Mouse (Mus musculus) neural tube, embryonic 14.5 days (tissue): ENCODE measurements around the gene Tmem165. TPM values are rescaled to one million over a fixed set of nuclear protein-coding genes. Genes with fewer than 3 reads are reported as not detected.

Experiments
- ATAC-seq: fragments of 200-750 bp; cut with Nextera tagmentation; 2 replicates; pipeline ENCODE4 v1.8.0; 2017; ENCODE audit warnings: low read depth, mild to moderate bottlenecking, moderate TSS enrichment, moderate library complexity
- H3K27ac ChIP-seq: fragments of 300-500 bp; sonication (generic); 2 replicates; pipeline ENCODE4 v1.5.1; 2014; ENCODE audit warnings: low read depth, mild to moderate bottlenecking, control low read depth, low read length, moderate library complexity, mixed read lengths
- H3K27me3 ChIP-seq: fragments of 300-500 bp; sonication (generic); 2 replicates; pipeline ENCODE4 v1.6.1; 2014; ENCODE audit warnings: low read length; ENCODE audit not compliant: control insufficient read depth, insufficient read depth
- H3K36me3 ChIP-seq: fragments of 300-500 bp; sonication (generic); 2 replicates; pipeline ENCODE4 v1.6.1; 2014; ENCODE audit warnings: low read length, mixed read lengths; ENCODE audit not compliant: control insufficient read depth, insufficient read depth
- H3K4me1 ChIP-seq: fragments of 300-500 bp; sonication (generic); 2 replicates; pipeline ENCODE4 v1.6.1; 2014; ENCODE audit warnings: low read length; ENCODE audit not compliant: control insufficient read depth, insufficient read depth
- H3K4me2 ChIP-seq: fragments of 300-500 bp; sonication (generic); 2 replicates; pipeline ENCODE4 v1.6.1; 2014; ENCODE audit warnings: mild to moderate bottlenecking, low read depth, low read length, control low read depth
- H3K4me3 ChIP-seq: fragments of 300-500 bp; sonication (generic); 2 replicates; pipeline ENCODE4 v1.5.1; 2014; ENCODE audit warnings: low read depth, low read length, control low read depth, mixed read lengths
- H3K9ac ChIP-seq: fragments of 300-500 bp; sonication (generic); replicated peaks from 2 replicates; pipeline ENCODE4 v1.6.1; 2014; ENCODE audit warnings: low read depth, mild to moderate bottlenecking, control low read depth, low read length, mixed read lengths
- H3K9me3 ChIP-seq: fragments of 300-500 bp; sonication (generic); 2 replicates; pipeline ENCODE4 v1.6.1; 2016; ENCODE audit warnings: low read length; ENCODE audit not compliant: control insufficient read depth
- WGBS: fragments of 180-500 bp; shearing (Covaris S2); extraction: QIAGEN DNeasy Blood & Tissue Kit; methylation state at CpG from one replicate; pipeline ENCODE4 v1.1.7; 2014; 5-methylcytosine and 5-hydroxymethylcytosine counted together
- polyA plus RNA-seq: library from polyadenylated mRNA; unstranded; fragments of >200 nt; fragmentation: Nextera tagmentation; extraction: Ambion mirVana; gene quantifications from 2 replicates; pipeline ENCODE4 v1.2.1, GENCODE M21; 2014

The Tmem165 gene
- polyA plus RNA-seq, 1 experiment from 2014 or later = 54.0 TPM

DNA sequence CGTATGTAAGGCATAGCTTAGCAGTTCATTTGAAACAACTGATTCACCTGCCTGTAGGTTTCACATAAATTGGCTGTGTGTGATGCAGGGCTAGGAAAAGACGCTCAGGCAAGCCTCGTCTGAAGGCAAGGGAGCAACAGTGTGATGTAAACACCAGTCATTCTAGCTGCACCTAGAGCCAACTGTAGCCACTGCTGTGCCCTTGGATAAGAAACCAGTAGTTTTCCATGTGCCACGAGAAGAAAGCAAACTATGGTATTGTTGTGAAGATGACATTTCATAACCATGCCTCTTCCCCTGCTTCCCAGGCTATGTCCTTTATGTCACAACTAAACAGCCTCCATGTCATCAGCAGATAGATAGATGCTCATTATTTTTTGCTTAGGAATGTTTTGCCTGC lies 40.3 kb upstream of the Tmem165 start:
- Histone ChIP-seq H3K27me3 (no peaks in the 10 kb centered on the region), H3K4me1 (peaks cover 4% of the 10 kb centered on the region; the same call in 1 of the 2 replicates), H3K27ac (no peak overlapping the region), H3K36me3 (no peaks in the 10 kb centered on the region), H3K9me3 (no peaks in the 10 kb centered on the region), H3K9ac (no peak overlapping the region), H3K4me2 (no peak overlapping the region), H3K4me3 (no peak overlapping the region)
- no peak for ATAC-seq
- 87% methylated on average over 4 of the region's 4 CpGs for WGBS

GRCm38 (mm10) chr5:76146401-76146800 lies 37.3 kb upstream of the Tmem165 start:
- no peak overlapping the region for H3K4me3 ChIP-seq
- WGBS = 96% methylated on average over 1 of the region's 1 CpGs
- no peak for ATAC-seq
- H3K4me1 ChIP-seq = no peaks in the 10 kb centered on the region
- H3K9ac ChIP-seq = no peak overlapping the region
- H3K27me3 ChIP-seq = no peaks in the 10 kb centered on the region
- no peaks in the 10 kb centered on the region for H3K9me3 ChIP-seq
- no peak overlapping the region for H3K27ac ChIP-seq
- H3K4me2 ChIP-seq = no peak overlapping the region
- no peaks in the 10 kb centered on the region; the same call in 1 of the 2 replicates for H3K36me3 ChIP-seq

DNA sequence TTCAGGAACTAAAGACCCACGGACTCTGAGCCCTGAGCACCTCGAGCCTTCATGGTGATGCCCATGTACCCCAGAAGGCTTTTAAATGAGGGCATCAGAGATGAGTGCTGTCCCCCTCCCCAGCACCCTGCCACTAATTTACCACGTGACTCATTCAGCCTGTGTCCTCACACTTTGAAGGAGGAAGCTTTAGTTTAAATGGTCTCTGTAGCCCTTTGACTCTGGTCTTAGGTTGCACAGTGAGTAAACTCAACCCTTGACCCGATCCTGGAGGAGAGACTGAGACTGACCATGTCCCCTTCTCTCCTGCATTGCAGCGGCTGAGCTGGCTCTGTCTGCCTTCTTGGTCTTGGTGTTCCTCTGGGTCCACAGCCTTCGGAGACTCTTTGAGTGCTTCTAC lies 34.2 kb upstream of the Tmem165 start:
- Histone ChIP-seq H3K4me3 (no peak overlapping the region), H3K9ac (no peak overlapping the region), H3K4me2 (no peak overlapping the region), H3K9me3 (no peaks in the 10 kb centered on the region), H3K36me3 (no peaks in the 10 kb centered on the region; the same call in 1 of the 2 replicates), H3K4me1 (no peaks in the 10 kb centered on the region), H3K27me3 (no peaks in the 10 kb centered on the region), H3K27ac (no peak overlapping the region)
- no peak for ATAC-seq
- whole genome bisulfite sequencing = 91% methylated on average over 6 of the region's 6 CpGs

- WGBS = 95% methylated on average over 6 of the region's 6 CpGs
- H3K4me1 ChIP-seq = no peaks in the 10 kb centered on the region
- no peak for ATAC-seq
- no peaks in the 10 kb centered on the region for H3K9me3 ChIP-seq
- no peak overlapping the region for H3K9ac ChIP-seq
- no peaks in the 10 kb centered on the region for H3K27me3 ChIP-seq
- H3K27ac ChIP-seq = no peak overlapping the region
- no peak overlapping the region for H3K4me2 ChIP-seq
- H3K36me3 ChIP-seq = no peaks in the 10 kb centered on the region; the same call in 1 of the 2 replicates
- H3K4me3 ChIP-seq = no peak overlapping the region
Measured at GRCm38 (mm10) chr5:76152956-76153355, 30.7 kb upstream of the Tmem165 start.

- ATAC-seq = no peak
- Histone ChIP-seq H3K9me3 (no peaks in the 10 kb centered on the region), H3K4me2 (no peak overlapping the region), H3K4me1 (no peaks in the 10 kb centered on the region), H3K27me3 (no peaks in the 10 kb centered on the region), H3K27ac (no peak overlapping the region), H3K36me3 (no peaks in the 10 kb centered on the region; the same call in 1 of the 2 replicates), H3K9ac (no peak overlapping the region), H3K4me3 (no peak overlapping the region)
- WGBS = 97% methylated on average over 11 of the region's 11 CpGs
Measured at GRCm38 (mm10) chr5:76153430-76153829, 30.2 kb upstream of the Tmem165 start.

DNA sequence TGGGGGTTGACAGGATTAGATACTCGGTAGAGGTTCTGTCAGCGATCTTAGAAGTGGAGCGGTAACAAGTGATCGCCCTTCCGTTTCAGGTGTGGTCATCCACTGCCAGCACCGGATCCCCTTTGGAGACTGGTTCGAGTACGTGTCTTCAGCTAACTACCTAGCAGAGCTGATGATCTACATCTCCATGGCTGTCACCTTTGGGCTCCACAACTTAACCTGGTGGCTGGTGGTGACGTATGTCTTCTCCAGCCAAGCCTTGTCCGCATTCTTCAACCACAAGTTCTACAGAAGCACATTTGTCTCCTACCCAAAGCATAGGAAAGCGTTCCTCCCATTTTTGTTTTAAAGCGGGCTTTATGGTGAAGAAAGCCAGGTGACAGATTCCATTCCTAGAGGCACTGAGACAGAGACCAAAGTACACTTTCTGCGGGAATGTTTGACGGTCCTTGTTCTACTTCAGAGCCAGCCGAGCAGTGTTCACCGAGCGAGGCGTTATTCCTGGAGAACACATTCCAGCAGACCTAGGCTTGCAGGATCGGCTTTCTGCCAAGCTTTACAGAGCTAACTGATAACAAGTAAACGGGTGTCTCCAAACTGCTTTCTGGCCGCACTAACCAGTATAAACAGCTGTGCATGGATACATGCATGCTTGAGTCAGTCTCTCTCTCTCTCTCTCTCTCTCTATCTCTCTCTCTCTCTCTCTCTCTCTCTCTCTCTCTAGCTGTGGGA lies 29.1 kb upstream of the Tmem165 start:
- Histone ChIP-seq H3K4me1 (no peaks in the 10 kb centered on the region), H3K27me3 (no peaks in the 10 kb centered on the region), H3K27ac (no peak overlapping the region), H3K9ac (no peak overlapping the region), H3K4me2 (no peak overlapping the region), H3K4me3 (no peak overlapping the region), H3K9me3 (no peaks in the 10 kb centered on the region), H3K36me3 (no peaks in the 10 kb centered on the region; the same call in 1 of the 2 replicates)
- 94% methylated on average over 21 of the region's 21 CpGs for WGBS
- ATAC-seq = no peak

GRCm38 (mm10) chr5:76159555-76159954 lies 24.1 kb upstream of the Tmem165 start:
- WGBS = 90% methylated on average over 6 of the region's 6 CpGs
- H3K4me3 ChIP-seq = no peak overlapping the region
- H3K4me1 ChIP-seq = no peaks in the 10 kb centered on the region
- ATAC-seq = no peak
- no peaks in the 10 kb centered on the region for H3K27me3 ChIP-seq
- H3K27ac ChIP-seq = no peak overlapping the region
- H3K9me3 ChIP-seq = no peaks in the 10 kb centered on the region
- no peak overlapping the region for H3K9ac ChIP-seq
- no peak overlapping the region for H3K4me2 ChIP-seq
- H3K36me3 ChIP-seq = no peaks in the 10 kb centered on the region

DNA sequence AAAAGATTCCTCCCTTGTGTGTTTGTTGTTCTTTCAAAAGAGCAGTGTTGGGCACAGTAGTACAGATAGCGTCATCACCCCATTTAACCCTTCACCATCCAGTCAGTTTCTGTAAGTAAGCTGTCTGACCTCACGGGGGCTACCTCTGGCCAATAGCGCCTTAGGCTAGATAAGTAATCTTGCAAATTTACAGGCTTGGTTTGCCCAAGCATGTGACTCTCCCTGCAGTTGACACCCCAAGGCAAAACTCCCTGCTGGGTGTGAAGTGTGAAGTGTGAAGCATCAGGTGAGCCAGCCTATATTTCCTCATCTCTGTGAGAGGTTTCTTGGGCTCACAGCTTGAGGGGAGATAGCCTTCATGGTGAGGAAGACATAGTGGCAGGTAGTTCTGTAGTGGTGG lies 23.6 kb upstream of the Tmem165 start:
- Histone ChIP-seq H3K9me3 (no peaks in the 10 kb centered on the region), H3K4me3 (no peak overlapping the region), H3K36me3 (no peaks in the 10 kb centered on the region), H3K9ac (no peak overlapping the region), H3K4me1 (no peaks in the 10 kb centered on the region), H3K27me3 (no peaks in the 10 kb centered on the region), H3K4me2 (no peak overlapping the region), H3K27ac (no peak overlapping the region)
- 74% methylated on average over 3 of the region's 3 CpGs for WGBS
- no peak for ATAC-seq

- Histone ChIP-seq H3K4me3 (no peak overlapping the region), H3K4me2 (no peak overlapping the region), H3K4me1 (no peaks in the 10 kb centered on the region), H3K36me3 (no peaks in the 10 kb centered on the region), H3K9ac (no peak overlapping the region), H3K27me3 (no peaks in the 10 kb centered on the region), H3K9me3 (no peaks in the 10 kb centered on the region), H3K27ac (no peak overlapping the region)
- no peak for ATAC-seq
- WGBS = 89% methylated on average over 6 of the region's 6 CpGs
Measured at GRCm38 (mm10) chr5:76161491-76161890, 22.2 kb upstream of the Tmem165 start.
